Mouse (Mus musculus): Measurements from ENCODE around the gene Txnrd1. TPM values are rescaled to one million over a fixed set of nuclear protein-coding genes. Genes with fewer than 3 reads are reported as not detected.

The Txnrd1 gene
- polyA plus RNA-seq, 1 experiment from 2014 or later, result 200 TPM

Other genes with a start within 250 kb of the Txnrd1 start
- 43.7 and 46.4 TPM in 2 replicates for gene 1190007I07Rik, start 210.7 kb upstream of the Txnrd1 start, polyA plus RNA-seq (2016; fragmentation: Nextera tagmentation; extraction: Ambion mirVana)
- 291 and 312 TPM in 2 replicates for gene Tdg, start 204.1 kb upstream of the Txnrd1 start, polyA plus RNA-seq (2016; fragmentation: Nextera tagmentation; extraction: Ambion mirVana)
- gene Glt8d2, start 143.3 kb upstream of the Txnrd1 start, polyA plus RNA-seq (2016; fragmentation: Nextera tagmentation; extraction: Ambion mirVana), result 1.00 and 1.3 TPM in 2 replicates
- gene Hcfc2, start 137.8 kb upstream of the Txnrd1 start, polyA plus RNA-seq (2016; fragmentation: Nextera tagmentation; extraction: Ambion mirVana), result 22.7 and 24.8 TPM in 2 replicates
- 63.8 and 64.3 TPM in 2 replicates for gene Nfyb, start 69.8 kb upstream of the Txnrd1 start, polyA plus RNA-seq (2016; fragmentation: Nextera tagmentation; extraction: Ambion mirVana)
- 0.57 and 0.66 TPM in 2 replicates for gene Eid3, start 32.7 kb downstream of the Txnrd1 start, polyA plus RNA-seq (2016; fragmentation: Nextera tagmentation; extraction: Ambion mirVana)
- gene Chst11, start 151.5 kb downstream of the Txnrd1 start, polyA plus RNA-seq (2016; fragmentation: Nextera tagmentation; extraction: Ambion mirVana), result 0.99 and 1.1 TPM in 2 replicates

Data from forebrain, embryonic 10.5 days (tissue).